Mouse (Mus musculus): ENCODE measurements around the gene Pigq.

The Pigq gene

DNA sequence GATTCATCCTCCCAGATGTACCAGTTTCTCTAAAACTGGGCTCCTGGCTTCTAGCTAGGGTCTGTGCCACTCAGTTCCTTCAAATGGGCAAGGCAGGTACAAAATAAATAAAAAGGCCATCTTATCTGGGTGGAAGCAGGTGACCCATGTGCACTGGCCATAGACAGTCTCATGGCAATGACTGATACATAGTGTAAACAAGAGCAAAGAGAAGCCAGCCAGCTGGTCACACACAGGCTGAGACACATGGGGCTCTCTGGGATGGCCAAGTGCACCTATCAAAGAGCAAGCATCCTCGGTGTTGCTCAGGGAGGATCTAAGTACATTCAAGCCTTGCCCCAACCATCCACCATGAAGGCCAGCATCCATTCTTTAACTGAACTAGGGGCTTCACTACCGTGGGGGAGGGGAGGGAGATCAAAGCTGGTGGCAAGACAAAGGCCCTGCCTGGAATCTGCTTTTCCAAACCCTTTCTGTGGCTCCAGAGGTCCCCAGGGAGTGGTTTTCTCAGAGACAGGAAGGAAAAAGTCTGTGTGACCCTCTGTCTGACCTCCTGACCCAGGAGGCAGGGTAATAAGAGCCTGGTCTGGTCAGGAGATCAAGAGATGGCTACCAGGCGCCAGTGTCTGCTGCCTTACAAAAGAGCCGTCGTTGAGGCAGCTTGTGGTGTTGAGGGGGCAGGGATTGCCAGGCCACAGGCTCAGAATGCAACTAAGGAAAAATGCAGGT is 63.7 kb downstream of the Pigq start:
- DNase-seq, result no peak

DNA sequence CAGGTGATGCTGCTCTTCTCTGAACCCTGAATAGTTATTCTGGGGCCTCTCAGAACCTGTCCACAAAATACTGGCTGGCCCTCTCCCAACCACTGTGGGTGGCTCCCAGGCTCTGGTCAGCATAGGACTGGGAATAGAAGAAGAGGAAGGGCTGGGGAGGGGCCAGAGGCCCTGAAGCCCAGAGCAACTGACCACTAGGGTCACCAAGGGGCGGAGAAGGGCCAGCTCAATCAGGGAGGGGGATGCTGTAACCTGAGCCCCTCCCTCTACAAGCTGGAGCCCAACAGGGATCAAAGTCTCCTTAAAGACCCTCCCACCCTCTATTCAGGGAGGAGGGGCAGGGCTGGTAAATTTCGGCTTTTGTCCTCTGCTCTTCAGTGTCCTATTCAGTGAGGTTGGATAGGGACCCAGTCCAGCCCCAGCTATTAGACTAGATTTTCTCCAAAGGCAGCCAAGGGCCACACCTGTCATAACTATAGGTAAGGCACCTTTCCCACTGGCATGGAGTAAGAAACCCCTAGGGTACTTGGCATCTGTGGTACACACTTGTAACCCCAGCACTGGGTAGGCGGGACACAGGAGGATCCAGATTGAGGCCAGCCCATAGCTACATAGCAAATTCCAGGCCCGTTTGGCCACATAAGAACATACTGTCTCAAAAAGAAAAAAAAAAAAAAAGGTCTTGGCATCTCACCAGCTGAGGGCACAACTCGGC is 64.4 kb downstream of the Pigq start, which contains the start of gene Wfikkn1:
TSS of gene Wfikkn1 (minus strand) at position 663 of the 715 bp plus-strand sequence.
- DNase-seq, result no peak

DNA sequence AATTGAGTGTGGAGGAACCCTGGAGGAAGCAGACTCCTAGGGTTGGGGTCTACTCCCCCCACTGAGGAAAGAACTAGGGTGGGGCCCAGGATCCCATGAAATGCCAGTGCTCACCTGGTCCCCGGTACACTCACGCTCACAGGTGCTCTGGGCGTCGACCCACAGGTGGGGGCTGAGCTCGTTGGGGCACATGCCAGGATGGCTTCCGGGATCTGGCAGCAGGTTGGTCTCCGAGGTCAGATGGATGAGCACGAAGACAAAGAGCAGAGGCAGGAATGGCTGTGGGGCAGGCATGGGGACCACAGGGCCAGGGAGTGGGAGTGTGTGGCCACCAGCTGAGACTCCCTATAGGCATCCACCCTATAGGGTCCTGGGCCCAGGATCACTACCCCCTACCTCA is 65.0 kb downstream of the Pigq start:
- DNase-seq, result no peak

- DNase-seq, result peak; percentile 53
Observed at GRCm38 (mm10) chr17:25879261-25879660, 65.5 kb downstream of the Pigq start.

DNA sequence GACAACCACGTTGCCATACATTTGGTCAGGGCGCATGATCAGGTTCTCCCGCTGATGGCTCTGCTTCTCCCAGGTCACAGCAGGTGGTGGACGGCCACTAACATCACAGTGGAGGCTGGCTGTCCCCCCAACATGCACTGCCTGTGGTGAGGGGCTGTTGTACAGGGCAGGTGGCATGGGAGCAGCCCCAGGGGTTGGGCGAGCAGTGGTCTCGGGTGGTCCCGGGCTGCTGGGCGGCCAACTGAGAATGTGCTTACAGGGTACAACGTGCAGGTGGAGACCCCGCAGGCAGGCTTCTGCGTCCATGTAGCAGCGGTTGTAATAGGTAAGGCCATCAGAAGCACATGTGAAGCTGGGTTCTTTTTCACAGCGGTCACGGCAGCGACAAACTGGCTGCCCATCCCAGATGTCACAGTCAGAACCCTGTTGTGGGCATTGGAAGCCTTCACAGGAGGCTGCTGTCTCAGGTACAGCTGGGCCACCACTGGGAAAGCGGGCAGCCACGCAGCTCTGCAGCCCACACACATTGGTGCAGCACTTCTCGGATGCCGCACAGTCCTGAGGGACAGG is 66.0 kb downstream of the Pigq start:
- no peak for DNase-seq

GRCm38 (mm10) chr17:25877741-25878610 is 66.8 kb downstream of the Pigq start:
- DNase-seq, result no peak

GRCm38 (mm10) chr17:25877025-25877424 is 67.7 kb downstream of the Pigq start:
- DNase-seq, result no peak

Data from right cerebral cortex, adult 18-20 months (tissue).